8 mouse cellular contexts compared by ENCODE assay signal in the genomic region with DNA sequence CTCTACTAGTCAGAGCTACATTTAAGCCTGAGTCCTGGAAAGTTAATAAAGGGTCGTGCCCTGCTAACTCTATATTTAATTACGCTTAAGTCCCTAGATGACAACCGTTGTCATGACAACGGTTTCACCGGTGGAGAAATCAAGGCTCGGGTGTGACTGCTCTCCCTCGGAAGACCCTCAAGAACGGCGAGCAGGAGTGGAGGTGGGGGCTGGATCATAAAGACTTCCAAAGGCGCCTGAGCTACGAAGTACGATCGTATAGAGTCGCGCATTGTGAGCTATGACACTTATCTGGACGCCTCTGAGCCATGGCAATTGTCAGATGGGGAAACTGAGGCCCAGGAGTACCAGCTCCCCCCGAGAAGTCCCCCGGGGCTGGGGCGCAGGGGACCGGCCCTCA. TPM values are rescaled to one million over a fixed set of nuclear protein-coding genes. Genes with fewer than 3 reads are reported as not detected.
DNase-seq lines count a peak whose midpoint lies in the region; ATAC-seq and TF ChIP-seq lines count a peak whose summit lies in the region.

No protein-coding gene starts in this region.

- no peak for DNase-seq in kidney, adult 8-10 months
- no peak for DNase-seq in hindbrain, embryonic 11.5 days (ENCODE audit: low spot score)
- DNase-seq in layer of hippocampus, adult 8-10 months (ENCODE audit: low spot score in 2 of 2): no peak
- no peak for DNase-seq in kidney, adult 11 months

- H3K4me2 ChIP-seq in kidney, embryonic 15.5 days: peak overlapping the region; percentile 83
- H3K4me2 ChIP-seq in hindbrain, embryonic 11.5 days (replicated peaks; ENCODE audit: low read depth, low read length): peak overlapping the region; percentile 44
- peak overlapping the region; percentile 93 for H3K4me2 ChIP-seq in midbrain, embryonic 13.5 days (replicated peaks)

- peak overlapping the region; percentile 97 for H3K4me3 ChIP-seq in kidney, embryonic 15.5 days (replicated peaks)
- peak overlapping the region; percentile 88 for H3K4me3 ChIP-seq in bone marrow macrophage, adult 2 months (ENCODE audit: insufficient read depth, low read length)
- peak overlapping the region; percentile 47 for H3K4me3 ChIP-seq in hindbrain, embryonic 11.5 days (ENCODE audit: low read depth, low read length)
- H3K4me3 ChIP-seq in midbrain, embryonic 13.5 days (replicated peaks): peak overlapping the region; percentile 78

- no peak for TF ChIP-seq POLR2A in bone marrow macrophage, adult 2 months (IDR thresholded peaks at IDR 0.05; ENCODE audit: borderline replicate concordance, low read depth, low read length)

- H3K9me3 ChIP-seq in kidney, embryonic 15.5 days (replicated peaks): no peaks in the 10 kb centered on the region
- H3K9me3 ChIP-seq in hindbrain, embryonic 11.5 days (ENCODE audit: control insufficient read depth, low read length): no peaks in the 10 kb centered on the region
- no peaks in the 10 kb centered on the region for H3K9me3 ChIP-seq in midbrain, embryonic 13.5 days

- ATAC-seq in kidney, embryonic 15.5 days (replicated peaks; ENCODE audit: low FRiP score): no peak; the same call in 1 of the 2 replicates
- ATAC-seq in hindbrain, embryonic 11.5 days (ENCODE audit: low FRiP score): no peak; the same call in 1 of the 2 replicates
- no peak; the same call in 1 of the 2 replicates for ATAC-seq in midbrain, embryonic 13.5 days
- ATAC-seq in frontal cortex, adult (ENCODE audit: low TSS enrichment): no peak

- no peaks in the 10 kb centered on the region for H3K27me3 ChIP-seq in kidney, embryonic 15.5 days
- no peaks in the 10 kb centered on the region for H3K27me3 ChIP-seq in hindbrain, embryonic 11.5 days (ENCODE audit: control insufficient read depth, insufficient read depth, low read length)
- no peaks in the 10 kb centered on the region for H3K27me3 ChIP-seq in midbrain, embryonic 13.5 days

- no peak for TF ChIP-seq CTCF in bone marrow macrophage, adult 2 months (IDR thresholded peaks at IDR 0.05; ENCODE audit: low read depth, low read length)

- H3K36me3 ChIP-seq in kidney, embryonic 15.5 days: peaks cover 24% of the 10 kb centered on the region
- H3K36me3 ChIP-seq in hindbrain, embryonic 11.5 days (ENCODE audit: control insufficient read depth, insufficient read depth, low read length): peaks cover 2% of the 10 kb centered on the region; the same call in 1 of the 2 replicates
- H3K36me3 ChIP-seq in midbrain, embryonic 13.5 days: no peaks in the 10 kb centered on the region

- H3K27ac ChIP-seq in kidney, embryonic 15.5 days: peak overlapping the region; percentile 76
- no peak overlapping the region for H3K27ac ChIP-seq in bone marrow macrophage, adult 2 months (ENCODE audit: insufficient read depth, low read depth, low read length)
- H3K27ac ChIP-seq in hindbrain, embryonic 11.5 days (ENCODE audit: low read depth, low read length): 0 out of 2 replicates have a peak overlapping the region, but pooled peaks have one; percentile 27
- no peak overlapping the region for H3K27ac ChIP-seq in midbrain, embryonic 13.5 days

- H3K9ac ChIP-seq in kidney, embryonic 15.5 days: peak overlapping the region; percentile 89
- peak overlapping the region; percentile 40 for H3K9ac ChIP-seq in hindbrain, embryonic 11.5 days (ENCODE audit: low read depth, low read length)
- H3K9ac ChIP-seq in midbrain, embryonic 13.5 days (replicated peaks): peak overlapping the region; percentile 68

- WGBS in kidney, embryonic 15.5 days: under 1% methylated on average over 20 of the region's 20 CpGs
- WGBS in hindbrain, embryonic 11.5 days: under 1% methylated on average over 20 of the region's 20 CpGs
- under 1% methylated on average over 20 of the region's 20 CpGs for WGBS in midbrain, embryonic 13.5 days

- peaks cover 24% of the 10 kb centered on the region for H3K4me1 ChIP-seq in kidney, embryonic 15.5 days
- H3K4me1 ChIP-seq in bone marrow macrophage, adult 2 months (ENCODE audit: control insufficient read depth, insufficient read depth, low read length): peaks cover 4% of the 10 kb centered on the region; the same call in 1 of the 2 replicates
- H3K4me1 ChIP-seq in hindbrain, embryonic 11.5 days (replicated peaks; ENCODE audit: control insufficient read depth, insufficient read depth, low read length): no peaks in the 10 kb centered on the region
- H3K4me1 ChIP-seq in midbrain, embryonic 13.5 days (replicated peaks): peaks cover 14% of the 10 kb centered on the region

RNA-seq across cellular contexts. Expression of gene Spc24, which starts 0.4 kb away (rescaled TPM):
- polyA plus RNA-seq in kidney, embryonic 15.5 days (2015; fragmentation: Nextera tagmentation; extraction: Ambion mirVana): 126 and 135 TPM in 2 replicates
- 16.6 and 23.2 TPM in 2 replicates for polyA plus RNA-seq in bone marrow macrophage, adult 2 months (2012; ENCODE audit: insufficient read depth, insufficient read length, missing spikeins)
- polyA plus RNA-seq in hindbrain, embryonic 11.5 days (2014; fragmentation: Nextera tagmentation; extraction: Ambion mirVana): 94.3 and 101 TPM in 2 replicates
- polyA plus RNA-seq in midbrain, embryonic 13.5 days (2015; fragmentation: Nextera tagmentation; extraction: Ambion mirVana): 36.2 and 44.6 TPM in 2 replicates
- total RNA-seq in layer of hippocampus, adult 8-10 months (2022): 1 to 10 TPM in 2 of 4 experiments, under 1 TPM in 2; 0.45 to 4.3 (median 2.1) TPM

RNA-seq across cellular contexts. Expression of gene Ldlr, which starts 36.4 kb away (rescaled TPM):
- polyA plus RNA-seq in kidney, embryonic 15.5 days (2015; fragmentation: Nextera tagmentation; extraction: Ambion mirVana): 28.9 and 34.9 TPM in 2 replicates
- polyA plus RNA-seq in bone marrow macrophage, adult 2 months (2012; ENCODE audit: insufficient read depth, insufficient read length, missing spikeins): 30.4 and 36.5 TPM in 2 replicates
- 17.9 and 22.0 TPM in 2 replicates for polyA plus RNA-seq in hindbrain, embryonic 11.5 days (2014; fragmentation: Nextera tagmentation; extraction: Ambion mirVana)
- polyA plus RNA-seq in midbrain, embryonic 13.5 days (2015; fragmentation: Nextera tagmentation; extraction: Ambion mirVana): 18.7 and 20.6 TPM in 2 replicates
- 10 to 100 TPM; 16.7 to 38.7 (median 26.4) TPM for total RNA-seq in layer of hippocampus, adult 8-10 months (2022)

RNA-seq across cellular contexts. Expression of gene Kank2, which starts 38.8 kb away (rescaled TPM):
- polyA plus RNA-seq in kidney, embryonic 15.5 days (2015; fragmentation: Nextera tagmentation; extraction: Ambion mirVana): 18.7 and 23.2 TPM in 2 replicates
- polyA plus RNA-seq in bone marrow macrophage, adult 2 months (2012; ENCODE audit: insufficient read depth, insufficient read length, missing spikeins): 12.2 and 12.3 TPM in 2 replicates
- polyA plus RNA-seq in hindbrain, embryonic 11.5 days (2014; fragmentation: Nextera tagmentation; extraction: Ambion mirVana): 4.1 and 4.7 TPM in 2 replicates
- 3.3 and 4.3 TPM in 2 replicates for polyA plus RNA-seq in midbrain, embryonic 13.5 days (2015; fragmentation: Nextera tagmentation; extraction: Ambion mirVana)
- total RNA-seq in layer of hippocampus, adult 8-10 months (2022): 10 to 100 TPM in 2 of 4 experiments, 1 to 10 TPM in 2; 7.2 to 10.1 (median 9.3) TPM

Comparison
In these comparisons a context has a peak if more than half of its experiments do, and no peak if none do; other contexts are left out.
1. H3K27ac ChIP-seq: peak in kidney, embryonic 15.5 days (single experiment) and hindbrain, embryonic 11.5 days (single experiment); none in bone marrow macrophage, adult 2 months (single experiment) and midbrain, embryonic 13.5 days (single experiment).
2. H3K4me3 ChIP-seq: peak in every context shown above with its lines; median percentile 97 in kidney, embryonic 15.5 days; 88 in bone marrow macrophage, adult 2 months; 78 in midbrain, embryonic 13.5 days; 47 in hindbrain, embryonic 11.5 days.
3. Peak in every context shown above with its lines, with median percentiles within 50 percentile points of each other: H3K4me2 ChIP-seq and H3K9ac ChIP-seq.